Mouse (Mus musculus): ENCODE results near the gene Edem2. TPM values are rescaled to one million over a fixed set of nuclear protein-coding genes. Genes with fewer than 3 reads are reported as not detected.

Gene Edem2
- polyA plus RNA-seq, 1 experiment from 2014 or later: 40.1 TPM

DNA sequence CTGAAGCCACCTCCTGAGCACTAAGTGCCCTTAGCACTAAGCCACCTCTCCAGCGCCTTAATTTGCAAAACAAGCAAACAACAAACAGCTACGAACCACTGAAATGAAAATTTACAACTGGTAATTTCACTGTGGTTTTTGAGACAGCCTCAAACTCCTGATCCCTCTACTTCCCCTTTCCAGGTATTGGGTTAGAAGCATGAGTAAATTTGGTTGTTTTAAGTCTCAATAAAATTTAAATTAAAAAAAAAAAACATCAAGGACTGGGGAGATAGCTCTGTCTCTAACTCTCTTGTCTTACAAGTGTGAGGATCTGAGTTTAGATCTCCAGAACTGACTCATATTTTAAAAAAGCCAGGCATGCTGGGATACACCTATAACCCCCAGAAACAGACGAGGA lies 46.1 kb downstream of the Edem2 start:
- no peak for ATAC-seq (ENCODE audit: low FRiP score)
- Histone ChIP-seq H3K9me3 (replicated peaks) (no peaks in the 10 kb centered on the region), H3K4me2 (no peak overlapping the region), H3K27me3 (replicated peaks) (no peaks in the 10 kb centered on the region), H3K4me1 (peaks cover 19% of the 10 kb centered on the region), H3K4me3 (replicated peaks) (no peak overlapping the region), H3K9ac (replicated peaks) (no peak overlapping the region), H3K27ac (replicated peaks) (no peak overlapping the region), H3K36me3 (peaks cover 6% of the 10 kb centered on the region; the same call in 1 of the 2 replicates)
- WGBS: 46% methylated on average over 3 of the region's 3 CpGs

DNA sequence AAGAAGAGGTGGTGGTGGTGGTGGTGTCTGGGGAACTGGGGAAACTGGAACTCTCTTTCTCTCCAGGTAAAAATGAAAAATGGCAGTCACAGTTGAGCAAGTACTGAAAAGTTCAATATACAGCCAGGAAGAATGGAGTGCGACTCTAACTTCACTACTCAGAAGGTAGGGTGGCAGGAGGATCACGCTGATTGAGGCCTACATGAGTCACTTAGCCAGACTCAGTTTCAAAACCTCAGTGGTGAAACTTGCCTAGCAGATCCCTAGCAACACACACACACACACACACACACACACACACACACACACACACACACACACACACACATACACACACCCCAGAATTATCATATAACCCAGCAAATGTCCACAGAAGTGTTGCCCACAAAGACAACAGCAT lies 47.4 kb downstream of the Edem2 start:
- H3K4me3 ChIP-seq (replicated peaks): no peak overlapping the region
- no peaks in the 10 kb centered on the region for H3K9me3 ChIP-seq (replicated peaks)
- H3K9ac ChIP-seq (replicated peaks): no peak overlapping the region
- peaks cover 14% of the 10 kb centered on the region; the same call in 1 of the 2 replicates for H3K4me1 ChIP-seq
- no peaks in the 10 kb centered on the region for H3K27me3 ChIP-seq (replicated peaks)
- no peak for ATAC-seq (ENCODE audit: low FRiP score)
- H3K27ac ChIP-seq (replicated peaks): no peak overlapping the region
- no peaks in the 10 kb centered on the region for H3K36me3 ChIP-seq
- no peak overlapping the region for H3K4me2 ChIP-seq
- 81% methylated on average over 2 of the region's 2 CpGs for WGBS

DNA sequence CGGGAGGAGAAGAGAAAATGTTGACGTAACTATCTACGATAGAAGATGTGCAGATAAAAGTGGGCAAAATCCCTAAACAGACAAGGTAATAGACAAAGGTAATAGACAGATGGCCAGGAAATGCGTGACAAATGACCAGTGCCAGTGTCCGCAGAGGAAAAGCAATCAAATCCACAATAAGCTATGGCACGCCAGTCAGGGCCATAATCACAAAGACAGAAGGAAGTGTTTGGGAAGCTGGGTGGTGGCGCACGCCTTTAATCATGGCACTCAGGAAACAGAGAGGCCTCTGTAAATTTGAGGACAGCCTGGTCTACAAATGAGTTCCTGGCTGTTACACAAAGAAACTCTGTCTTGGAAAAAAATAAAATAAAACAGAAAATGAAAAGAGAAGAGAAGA lies 48.1 kb downstream of the Edem2 start:
- Histone ChIP-seq H3K4me1 (peaks cover 10% of the 10 kb centered on the region; the same call in 1 of the 2 replicates), H3K27ac (replicated peaks) (no peak overlapping the region), H3K4me2 (no peak overlapping the region), H3K36me3 (no peaks in the 10 kb centered on the region), H3K4me3 (replicated peaks) (no peak overlapping the region), H3K9me3 (replicated peaks) (no peaks in the 10 kb centered on the region), H3K9ac (replicated peaks) (no peak overlapping the region), H3K27me3 (replicated peaks) (no peaks in the 10 kb centered on the region)
- ATAC-seq (ENCODE audit: low FRiP score): no peak
- 57% methylated on average over 8 of the region's 8 CpGs for WGBS

DNA sequence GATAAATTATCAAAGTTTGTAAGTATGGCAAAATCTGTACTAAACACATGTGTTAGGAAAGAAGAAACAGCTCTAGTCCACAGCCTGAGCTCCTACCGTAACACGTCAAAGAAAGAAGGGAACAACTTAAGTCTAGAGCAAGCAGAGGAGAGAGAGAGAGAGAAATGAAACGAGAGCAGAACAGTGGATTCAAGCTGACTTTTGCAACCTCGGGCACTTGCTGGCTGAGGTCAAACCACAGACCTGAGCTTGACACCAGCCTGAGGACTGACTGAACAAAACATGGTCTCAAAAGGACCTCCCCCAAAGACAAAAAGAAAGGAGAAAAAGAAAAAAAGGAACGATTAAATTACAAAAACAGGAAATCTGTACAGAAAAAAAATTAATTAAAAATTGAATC lies 48.7 kb downstream of the Edem2 start:
- no peaks in the 10 kb centered on the region for H3K36me3 ChIP-seq
- H3K27ac ChIP-seq (replicated peaks): no peak overlapping the region
- H3K4me2 ChIP-seq: no peak overlapping the region
- WGBS: 75% methylated on average over 5 of the region's 5 CpGs
- H3K27me3 ChIP-seq (replicated peaks): no peaks in the 10 kb centered on the region
- H3K9me3 ChIP-seq (replicated peaks): no peaks in the 10 kb centered on the region
- H3K4me1 ChIP-seq: peaks cover 9% of the 10 kb centered on the region; the same call in 1 of the 2 replicates
- no peak overlapping the region for H3K4me3 ChIP-seq (replicated peaks)
- no peak overlapping the region for H3K9ac ChIP-seq (replicated peaks)
- ATAC-seq (ENCODE audit: low FRiP score): no peak

DNA sequence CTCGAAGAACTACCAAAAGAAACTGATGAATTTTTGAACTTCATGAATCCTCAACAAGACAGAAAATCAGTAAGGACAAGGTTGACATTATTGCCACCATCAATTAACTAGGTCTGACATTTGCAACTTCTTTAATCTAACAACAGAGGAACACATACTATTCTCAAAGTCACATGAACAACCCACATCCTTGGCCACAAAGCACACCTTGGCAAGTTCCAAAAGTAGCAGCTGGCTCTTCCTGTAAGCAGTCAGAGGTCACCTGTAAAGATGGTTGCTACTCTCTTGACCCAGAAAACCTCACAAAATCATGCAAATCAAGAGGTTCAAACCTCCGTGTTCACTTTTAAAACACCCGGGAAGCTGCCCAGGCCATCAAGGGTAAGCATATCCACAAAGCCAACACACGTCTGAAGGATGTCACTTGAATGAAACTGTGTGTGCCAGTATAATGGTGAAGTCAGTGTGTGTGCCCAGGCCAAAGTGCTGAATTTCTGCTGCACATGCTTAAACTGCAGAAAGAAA lies 49.6 kb downstream of the Edem2 start:
- Histone ChIP-seq H3K9me3 (replicated peaks) (no peaks in the 10 kb centered on the region), H3K4me1 (peaks cover 18% of the 10 kb centered on the region), H3K27ac (replicated peaks) (no peak overlapping the region), H3K4me2 (no peak overlapping the region), H3K4me3 (replicated peaks) (no peak overlapping the region), H3K36me3 (no peaks in the 10 kb centered on the region), H3K9ac (replicated peaks) (no peak overlapping the region), H3K27me3 (replicated peaks) (no peaks in the 10 kb centered on the region)
- ATAC-seq (ENCODE audit: low FRiP score): no peak
- 89% methylated on average over 4 of the region's 4 CpGs for WGBS

DNA sequence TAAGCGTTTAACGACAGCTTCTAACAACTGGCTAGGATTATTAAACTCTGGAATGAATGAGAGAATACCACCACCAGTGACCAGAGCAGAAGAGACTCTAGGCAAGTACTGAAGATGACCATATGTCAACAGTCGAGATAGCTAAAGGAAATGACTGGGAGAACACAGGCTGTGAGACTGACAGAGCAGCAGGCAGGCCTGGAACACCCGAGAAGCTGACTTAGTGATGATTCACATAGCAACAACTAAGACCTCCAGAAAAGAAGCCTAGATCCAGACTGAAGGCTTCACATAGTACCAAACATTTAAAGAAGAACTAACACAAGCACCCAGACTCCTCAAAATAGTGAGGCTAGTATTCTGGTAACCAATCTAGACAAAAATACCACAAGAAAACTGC lies 54.2 kb downstream of the Edem2 start:
- Histone ChIP-seq H3K4me1 (peaks cover 14% of the 10 kb centered on the region), H3K9me3 (replicated peaks) (no peaks in the 10 kb centered on the region), H3K9ac (replicated peaks) (no peak overlapping the region), H3K36me3 (peaks cover 23% of the 10 kb centered on the region), H3K4me3 (replicated peaks) (no peak overlapping the region), H3K27ac (replicated peaks) (no peak overlapping the region), H3K27me3 (replicated peaks) (no peaks in the 10 kb centered on the region), H3K4me2 (no peak overlapping the region)
- no peak for ATAC-seq (ENCODE audit: low FRiP score)
- 71% methylated on average over 4 of the region's 4 CpGs for WGBS

DNA sequence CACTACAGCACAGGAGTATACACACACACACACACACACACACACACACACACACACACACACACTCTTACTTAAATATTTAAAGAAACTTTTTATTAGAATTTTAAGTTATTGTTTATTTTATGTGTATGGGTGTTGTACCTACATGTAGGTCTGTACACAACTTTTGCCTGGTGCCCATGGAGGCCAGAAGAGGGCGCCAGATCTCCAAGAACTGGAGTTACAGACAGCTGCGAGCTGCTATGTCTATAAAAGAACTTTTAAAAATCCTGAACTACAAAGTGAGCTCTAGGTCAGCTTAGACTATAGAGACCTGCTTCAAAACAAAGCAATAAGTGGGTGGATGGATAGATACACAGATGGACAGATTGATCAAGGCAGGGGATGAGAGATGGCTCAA lies 55.7 kb downstream of the Edem2 start:
- no peak overlapping the region for H3K4me2 ChIP-seq
- H3K4me3 ChIP-seq (replicated peaks): no peak overlapping the region
- peaks cover 24% of the 10 kb centered on the region for H3K36me3 ChIP-seq
- no peaks in the 10 kb centered on the region for H3K9me3 ChIP-seq (replicated peaks)
- H3K27me3 ChIP-seq (replicated peaks): no peaks in the 10 kb centered on the region
- peaks cover 14% of the 10 kb centered on the region for H3K4me1 ChIP-seq
- no peak overlapping the region for H3K9ac ChIP-seq (replicated peaks)
- ATAC-seq (ENCODE audit: low FRiP score): no peak
- H3K27ac ChIP-seq (replicated peaks): no peak overlapping the region
- 24% methylated on average over 2 of the region's 2 CpGs for WGBS

DNA sequence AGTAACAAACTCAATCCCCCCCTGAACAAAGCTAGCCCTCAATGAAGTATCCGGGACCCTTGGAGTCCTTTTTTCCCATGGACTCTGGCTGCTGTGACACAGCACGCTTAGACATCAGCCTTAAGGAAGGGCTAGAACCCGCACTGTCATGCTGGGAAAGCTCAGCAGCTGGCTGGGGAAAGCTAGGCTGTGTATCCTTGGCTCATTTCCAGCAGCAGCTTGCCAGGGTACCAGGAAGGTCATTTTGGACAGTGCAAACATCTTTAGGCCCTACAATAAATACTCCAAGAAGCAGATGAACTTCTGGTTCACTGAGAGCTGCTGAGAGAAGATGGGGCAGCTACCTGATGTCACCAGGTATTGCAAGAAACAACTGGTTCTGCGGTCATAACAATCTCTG lies 58.0 kb downstream of the Edem2 start:
- WGBS: 76% methylated on average over 4 of the region's 4 CpGs

DNA sequence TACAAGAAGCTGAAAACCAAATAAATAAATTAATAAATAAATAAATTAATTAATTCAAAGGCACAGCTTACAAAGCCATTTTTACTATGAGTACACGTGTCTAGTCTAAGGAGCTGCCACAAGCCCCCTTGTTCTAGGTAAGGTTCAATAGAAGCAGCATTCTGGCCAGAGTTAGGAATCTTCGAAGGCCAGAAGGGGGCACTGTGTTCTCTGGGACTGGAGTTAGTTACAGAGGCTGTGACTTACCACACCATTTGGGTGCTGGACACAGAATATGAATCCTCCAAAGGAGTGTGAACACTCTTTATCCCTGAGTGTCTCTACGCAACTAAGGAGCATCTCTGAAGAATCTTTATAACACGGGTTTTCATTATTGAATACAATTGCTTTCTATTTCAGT lies 60.8 kb downstream of the Edem2 start:
- H3K9me3 ChIP-seq (replicated peaks): no peaks in the 10 kb centered on the region
- no peak overlapping the region for H3K9ac ChIP-seq (replicated peaks)
- no peak overlapping the region for H3K4me2 ChIP-seq
- H3K36me3 ChIP-seq: peaks cover 65% of the 10 kb centered on the region
- WGBS: 88% methylated on average over 4 of the region's 4 CpGs
- ATAC-seq (ENCODE audit: low FRiP score): no peak
- H3K27me3 ChIP-seq (replicated peaks): no peaks in the 10 kb centered on the region
- no peak overlapping the region for H3K27ac ChIP-seq (replicated peaks)
- no peaks in the 10 kb centered on the region for H3K4me1 ChIP-seq
- no peak overlapping the region for H3K4me3 ChIP-seq (replicated peaks)

More for the DNA sequence above, 58.0 kb downstream of the Edem2 start:
- Histone ChIP-seq H3K4me3 (replicated peaks) (no peak overlapping the region), H3K9ac (replicated peaks) (no peak overlapping the region), H3K4me2 (no peak overlapping the region), H3K27ac (replicated peaks) (no peak overlapping the region), H3K9me3 (replicated peaks) (no peaks in the 10 kb centered on the region), H3K4me1 (peaks cover 12% of the 10 kb centered on the region), H3K36me3 (peaks cover 40% of the 10 kb centered on the region), H3K27me3 (replicated peaks) (no peaks in the 10 kb centered on the region)
- no peak for ATAC-seq (ENCODE audit: low FRiP score)

DNA sequence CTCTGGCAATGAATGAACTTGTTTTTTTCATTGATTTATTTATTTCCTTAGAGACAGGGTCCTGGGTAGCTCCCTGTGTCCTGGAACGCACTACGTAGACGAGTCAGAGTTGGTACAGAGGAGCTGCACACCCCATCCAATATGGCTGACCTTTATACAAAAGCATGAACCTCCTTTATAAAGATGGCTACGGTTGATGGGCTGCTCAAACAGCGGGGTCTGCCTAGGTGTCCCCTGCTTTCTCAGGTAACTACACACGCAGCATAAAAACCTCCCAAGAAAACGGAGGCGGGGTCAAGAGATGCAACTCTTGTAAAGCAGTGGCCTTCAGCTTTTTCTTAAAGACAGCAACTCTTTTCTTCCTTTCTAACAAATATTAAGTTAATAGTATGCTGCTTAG lies 61.4 kb downstream of the Edem2 start:
- no peaks in the 10 kb centered on the region for H3K9me3 ChIP-seq (replicated peaks)
- H3K36me3 ChIP-seq: peaks cover 70% of the 10 kb centered on the region
- no peaks in the 10 kb centered on the region for H3K4me1 ChIP-seq
- no peak overlapping the region for H3K27ac ChIP-seq (replicated peaks)
- no peak for ATAC-seq (ENCODE audit: low FRiP score)
- WGBS: 96% methylated on average over 8 of the region's 8 CpGs
- no peaks in the 10 kb centered on the region for H3K27me3 ChIP-seq (replicated peaks)
- H3K9ac ChIP-seq (replicated peaks): no peak overlapping the region
- no peak overlapping the region for H3K4me2 ChIP-seq
- H3K4me3 ChIP-seq (replicated peaks): no peak overlapping the region

DNA sequence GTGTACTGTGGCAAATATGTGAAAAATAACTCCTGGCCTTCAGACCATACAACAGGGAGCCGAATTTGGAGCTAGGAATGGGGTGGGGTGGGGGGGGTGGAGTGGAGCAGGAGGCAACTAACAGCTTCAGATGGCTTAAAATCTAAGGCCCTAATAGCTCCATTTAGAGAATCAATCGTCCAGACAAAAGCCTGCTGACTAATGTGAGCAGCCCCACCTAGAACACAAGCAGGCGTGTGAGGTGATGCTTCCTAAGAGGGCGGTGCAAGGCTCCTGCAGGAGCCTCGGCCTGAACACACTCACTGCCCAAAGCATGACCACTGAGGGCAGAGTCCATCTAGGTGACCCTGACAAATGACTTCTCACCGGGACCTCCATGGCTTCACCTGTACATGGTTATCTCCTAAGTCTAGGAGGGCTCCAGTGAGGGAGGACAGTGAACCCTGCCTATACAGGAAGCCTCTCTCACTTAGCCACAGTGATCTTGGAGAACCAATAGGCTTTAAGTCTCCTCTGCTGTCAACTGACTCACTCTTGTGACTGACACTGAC lies 65.3 kb downstream of the Edem2 start:
- H3K36me3 ChIP-seq: peaks cover 75% of the 10 kb centered on the region
- H3K9ac ChIP-seq (replicated peaks): no peak overlapping the region
- no peaks in the 10 kb centered on the region for H3K4me1 ChIP-seq
- no peak overlapping the region for H3K27ac ChIP-seq (replicated peaks)
- H3K4me2 ChIP-seq: no peak overlapping the region
- no peaks in the 10 kb centered on the region for H3K9me3 ChIP-seq (replicated peaks)
- no peaks in the 10 kb centered on the region for H3K27me3 ChIP-seq (replicated peaks)
- 82% methylated on average over 6 of the region's 6 CpGs for WGBS
- ATAC-seq (ENCODE audit: low FRiP score): no peak
- no peak overlapping the region for H3K4me3 ChIP-seq (replicated peaks)

DNA sequence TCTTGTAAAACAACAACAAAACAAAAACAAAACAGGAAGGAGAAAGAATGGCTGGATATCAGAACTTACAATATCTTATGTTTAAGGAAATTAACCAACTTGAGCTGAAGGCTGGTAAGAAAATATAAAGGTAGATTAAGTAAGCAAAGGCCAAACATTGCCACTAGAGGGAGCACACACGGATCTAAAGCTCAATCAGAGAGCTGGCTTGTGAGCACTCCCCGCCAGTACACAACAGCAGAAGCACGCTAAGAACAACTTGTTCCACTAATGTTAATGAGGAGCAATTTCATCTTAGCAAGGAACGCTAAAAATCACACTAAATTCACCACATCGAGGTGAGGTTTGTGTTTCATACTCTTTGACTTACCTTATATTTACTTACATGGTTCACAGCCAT lies 66.2 kb downstream of the Edem2 start:
- H3K27ac ChIP-seq (replicated peaks): no peak overlapping the region
- ATAC-seq (ENCODE audit: low FRiP score): no peak
- H3K4me1 ChIP-seq: no peaks in the 10 kb centered on the region
- H3K27me3 ChIP-seq (replicated peaks): no peaks in the 10 kb centered on the region
- no peak overlapping the region for H3K4me2 ChIP-seq
- WGBS: 17% methylated on average over 5 of the region's 5 CpGs
- no peak overlapping the region for H3K9ac ChIP-seq (replicated peaks)
- H3K9me3 ChIP-seq (replicated peaks): no peaks in the 10 kb centered on the region
- no peak overlapping the region for H3K4me3 ChIP-seq (replicated peaks)
- peaks cover 76% of the 10 kb centered on the region for H3K36me3 ChIP-seq
